Mouse (Mus musculus) liver, embryonic 14.5 days (tissue): ENCODE measurements around the gene Plcd3. TPM values are rescaled to one million over a fixed set of nuclear protein-coding genes. Genes with fewer than 3 reads are reported as not detected.

ENCODE experiments used
- ATAC-seq: fragments of 200-750 bp; cut with Nextera tagmentation; 2 replicates; pipeline ENCODE4 v1.8.0; 2017; ENCODE audit warnings: moderate number of reproducible peaks, mild to moderate bottlenecking, moderate library complexity; ENCODE audit not compliant: insufficient read depth
- DNase-seq, 3 experiments: peaks; one replicate each; pipeline ENCODE4 v3.0.0-alpha.2; 2012 to 2013; ENCODE audit warnings: low read depth in 3 of 3, low spot score in 3 of 3
- H3K27ac ChIP-seq: fragments of 300-500 bp; sonication (generic); 2 replicates; pipeline ENCODE4 v1.5.1; 2014; ENCODE audit warnings: moderate library complexity, mild to moderate bottlenecking, control low read depth, inconsistent platforms
- H3K27me3 ChIP-seq: fragments of 300-500 bp; sonication (generic); 2 replicates; pipeline ENCODE4 v1.6.1; 2014; ENCODE audit warnings: mild to moderate bottlenecking, low read length, moderate library complexity; ENCODE audit not compliant: control insufficient read depth, insufficient read depth
- H3K36me3 ChIP-seq: fragments of 300-500 bp; sonication (generic); replicated peaks from 2 replicates; pipeline ENCODE4 v1.6.1; 2014; ENCODE audit warnings: low read depth; ENCODE audit not compliant: control insufficient read depth, insufficient read depth
- H3K4me1 ChIP-seq, 2 experiments: fragments of 200-500 bp in 1 of 2; fragments of 300-500 bp in 1 of 2; sonication (generic) in 1 of 2; replicated peaks; 2 replicates each; pipeline ENCODE4 v1.6.1; 2012 to 2014; ENCODE audit warnings: antibody characterized with exemption in 1 of 2, inconsistent platforms in 1 of 2, low read length in 1 of 2; ENCODE audit not compliant: control insufficient read depth in 2 of 2, insufficient read depth in 2 of 2
- H3K4me2 ChIP-seq: fragments of 300-500 bp; sonication (generic); 2 replicates; pipeline ENCODE4 v1.6.1; 2014; ENCODE audit warnings: low read depth, mild to moderate bottlenecking, control low read depth, moderate library complexity
- H3K4me3 ChIP-seq, 2 experiments: fragments of 200-500 bp in 1 of 2; fragments of 300-500 bp in 1 of 2; sonication (generic) in 1 of 2; 2 replicates each; pipeline ENCODE4 v1.5.1; 2012 to 2014; ENCODE audit warnings: low read depth in 2 of 2, low read length in 2 of 2, mild to moderate bottlenecking in 2 of 2, control low read depth in 1 of 2, inconsistent platforms in 1 of 2, moderate library complexity in 1 of 2; ENCODE audit not compliant: insufficient read depth in 1 of 2
- H3K9ac ChIP-seq: fragments of 300-500 bp; sonication (generic); replicated peaks from 2 replicates; pipeline ENCODE4 v1.6.1; 2014; ENCODE audit warnings: mild to moderate bottlenecking, control low read depth, moderate library complexity
- H3K9me3 ChIP-seq: fragments of 300-500 bp; sonication (generic); 2 replicates; pipeline ENCODE4 v1.6.1; 2016; ENCODE audit warnings: low read length, mixed read lengths; ENCODE audit not compliant: control insufficient read depth
- CTCF ChIP-seq: IDR thresholded peaks from 2 replicates; pipeline ENCODE4 v1.5.1; 2016; ENCODE audit warnings: antibody characterized with exemption, low read depth, control low read depth
- EP300 ChIP-seq: IDR thresholded peaks from 2 replicates; pipeline ENCODE4 v1.6.1; 2016; ENCODE audit warnings: antibody characterized with exemption, low read depth
- WGBS: fragments of 180-500 bp; shearing (Covaris S2); extraction: QIAGEN DNeasy Blood & Tissue Kit; methylation state at CpG from one replicate; pipeline ENCODE4 v1.1.7; 2014; ENCODE audit not compliant: insufficient replicate concordance; 5-methylcytosine and 5-hydroxymethylcytosine counted together
- polyA plus RNA-seq, 2 experiments: library from polyadenylated mRNA; depleted of rRNA in 1 of 2; stranded (reverse) in 1 of 2; unstranded in 1 of 2; fragments of >200 nt; fragmentation: Nextera tagmentation in 1 of 2; extraction: Ambion mirVana in 1 of 2; gene quantifications; 2 replicates each; pipeline versions ENCODE4 v1.2.1 to v1.2.3; 2012 to 2014

Gene Plcd3
- polyA plus RNA-seq, 2 experiments = 0.29 to 0.31 TPM

DNA sequence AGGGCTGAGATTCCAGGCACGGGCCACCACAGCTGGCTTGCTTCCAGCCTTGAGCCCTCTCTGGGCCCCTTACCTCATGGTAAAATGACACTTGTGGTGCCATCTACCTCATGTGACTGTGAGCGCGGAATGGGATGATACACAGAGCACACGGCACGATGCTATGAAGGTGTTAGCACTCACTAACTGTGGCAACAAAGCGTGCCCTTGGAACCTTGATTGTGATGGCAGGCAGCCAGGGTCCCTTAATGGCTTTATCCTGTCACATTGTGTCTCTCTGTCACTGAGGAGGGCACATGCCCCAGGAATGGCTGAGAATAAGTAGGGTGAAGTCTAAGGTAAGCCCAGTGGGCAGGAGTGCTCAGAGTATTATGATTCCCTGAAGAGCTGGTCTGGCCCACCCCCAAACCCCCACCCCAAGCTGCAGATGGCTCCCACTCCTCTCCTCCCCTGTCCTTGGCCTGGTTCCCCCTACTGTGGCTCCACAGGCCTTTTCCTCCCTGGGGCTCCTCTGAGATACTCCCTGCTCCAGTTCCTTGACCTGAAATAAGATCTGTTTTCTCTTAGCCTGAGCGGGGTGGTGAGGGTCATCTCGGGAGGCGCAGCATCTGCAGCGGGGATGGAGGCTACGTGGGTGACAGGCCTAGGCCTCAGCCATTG lies 2.8 kb downstream of the Plcd3 start:
- no peak overlapping the region for H3K4me2 ChIP-seq
- H3K4me3 ChIP-seq = no peak overlapping the region
- no peak overlapping the region for H3K9ac ChIP-seq
- peaks cover 6 to 10% of the 10 kb centered on the region in 2 experiments for H3K4me1 ChIP-seq
- WGBS = 79% methylated on average over 11 of the region's 11 CpGs
- no peaks in the 10 kb centered on the region for H3K36me3 ChIP-seq
- DNase-seq (no peak), ATAC-seq (no peak)
- H3K27ac ChIP-seq = no peak overlapping the region
- H3K27me3 ChIP-seq = peaks cover 25% of the 10 kb centered on the region
- TF ChIP-seq CTCF = no peak
- no peaks in the 10 kb centered on the region for H3K9me3 ChIP-seq

DNA sequence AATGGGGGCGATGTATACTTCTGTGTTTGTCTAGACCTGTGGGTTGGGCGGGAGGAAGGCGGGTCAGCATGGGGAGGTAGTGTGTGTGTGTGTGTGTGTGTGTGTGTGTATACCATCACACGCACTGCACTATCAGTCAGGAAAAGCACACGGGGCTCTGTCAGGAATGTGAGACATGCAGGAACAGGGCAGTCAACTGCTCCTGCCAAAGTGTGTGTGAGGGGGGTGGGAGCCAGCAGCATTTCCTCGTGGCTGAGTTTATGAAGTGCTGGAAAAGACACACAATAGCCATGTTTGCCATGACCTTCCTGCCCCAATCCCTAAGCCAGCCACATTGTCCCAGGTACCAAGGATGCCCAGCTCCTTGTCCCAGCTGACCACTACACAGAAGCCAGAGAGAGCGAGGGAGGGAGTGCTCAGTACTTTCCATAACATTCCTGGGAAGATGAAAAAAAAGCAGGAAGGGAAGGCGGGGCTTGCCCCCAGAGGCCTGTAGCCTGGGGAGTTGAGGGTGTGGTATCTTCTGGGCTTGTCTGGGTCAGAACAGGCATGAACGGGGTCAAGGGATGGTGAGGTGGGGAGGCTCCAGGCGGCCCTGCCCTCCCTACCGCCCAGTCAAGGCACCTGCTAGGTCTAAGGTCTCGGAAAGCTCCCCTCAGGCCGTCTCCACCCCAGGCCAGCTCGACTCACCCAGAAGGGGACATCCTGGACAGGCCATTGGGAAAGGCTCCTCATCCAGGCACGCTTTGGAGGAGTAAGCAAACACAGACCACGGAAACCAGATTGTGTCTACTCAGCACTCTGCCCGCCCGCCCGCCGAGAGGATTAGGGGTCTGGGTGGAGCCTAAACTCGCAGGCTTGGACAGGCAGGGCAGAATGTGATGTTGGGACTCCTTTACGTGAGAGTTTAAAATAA lies 4.2 kb downstream of the Plcd3 start:
- no peak overlapping the region for H3K9ac ChIP-seq
- no peak overlapping the region for H3K27ac ChIP-seq
- peaks cover 25% of the 10 kb centered on the region for H3K27me3 ChIP-seq
- no peak overlapping the region for H3K4me3 ChIP-seq
- H3K4me2 ChIP-seq = no peak overlapping the region
- H3K36me3 ChIP-seq = no peaks in the 10 kb centered on the region
- no peaks in the 10 kb centered on the region for H3K9me3 ChIP-seq
- no peak for DNase-seq
- no peak for TF ChIP-seq CTCF
- TF ChIP-seq EP300 = no peak
- WGBS = 32% methylated on average over 22 of the region's 22 CpGs
- H3K4me1 ChIP-seq = peaks cover 2 to 5% of the 10 kb centered on the region in 2 experiments
- no peak for ATAC-seq

DNA sequence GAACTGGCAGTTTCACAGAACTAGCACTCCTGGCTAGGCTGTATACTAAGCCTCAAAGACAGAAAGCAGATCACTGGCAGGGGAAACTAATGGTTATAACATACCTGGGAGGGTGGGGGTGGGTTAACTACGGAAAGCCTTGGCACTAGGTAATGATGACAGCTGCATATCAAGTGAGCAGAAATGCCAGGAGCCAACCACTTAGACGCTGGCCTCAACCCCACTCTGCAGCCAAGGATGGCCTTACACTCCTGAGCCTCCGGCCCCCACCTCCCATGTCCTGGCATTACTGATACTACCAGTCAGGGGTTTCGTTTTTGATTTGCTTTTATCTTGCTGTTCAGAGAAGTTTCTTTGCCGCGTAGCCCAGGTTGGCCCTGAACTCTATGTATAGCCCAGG lies 5.7 kb downstream of the Plcd3 start:
- no peak for ATAC-seq
- 71% methylated on average over 6 of the region's 6 CpGs for WGBS

DNA sequence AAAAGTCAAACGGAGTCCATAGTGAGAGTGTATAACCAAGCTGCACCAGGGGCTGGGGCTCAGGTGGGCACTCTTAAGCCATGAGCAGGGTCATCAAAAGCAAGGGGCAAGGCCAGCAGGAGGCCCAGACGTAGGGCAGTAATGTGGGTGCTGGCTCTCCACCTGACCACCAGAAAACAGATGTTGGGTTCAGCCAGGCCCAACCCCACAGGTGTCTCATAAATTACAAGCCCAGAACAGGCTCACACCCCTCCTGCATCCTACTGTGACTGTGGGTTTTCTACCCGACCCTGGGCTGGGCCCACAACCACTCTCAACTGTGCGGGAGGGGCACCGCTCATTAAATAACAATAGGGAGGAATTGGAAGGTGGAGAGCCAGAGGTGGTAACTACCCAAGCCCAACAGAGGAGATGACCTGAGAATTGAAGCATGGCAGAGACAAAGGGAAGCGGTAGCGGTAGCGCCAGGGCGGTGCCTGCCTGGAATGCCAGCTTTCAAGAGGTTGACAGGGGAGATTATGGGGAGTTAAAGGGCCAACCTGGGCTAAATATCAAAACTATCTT lies 6.3 kb downstream of the Plcd3 start:
- TF ChIP-seq EP300 (no peak), CTCF (no peak)
- no peak overlapping the region for H3K4me2 ChIP-seq
- ATAC-seq = no peak
- no peaks in the 10 kb centered on the region for H3K4me1 ChIP-seq
- H3K9ac ChIP-seq = no peak overlapping the region
- H3K27ac ChIP-seq = no peak overlapping the region
- no peak for DNase-seq
- WGBS = 65% methylated on average over 9 of the region's 9 CpGs
- no peaks in the 10 kb centered on the region for H3K36me3 ChIP-seq
- no peaks in the 10 kb centered on the region for H3K9me3 ChIP-seq
- peaks cover 6% of the 10 kb centered on the region for H3K27me3 ChIP-seq
- H3K4me3 ChIP-seq = no peak overlapping the region

More for the DNA sequence above, 5.7 kb downstream of the Plcd3 start:
- Histone ChIP-seq H3K4me3 (no peak overlapping the region), H3K4me2 (no peak overlapping the region), H3K27me3 (peaks cover 12% of the 10 kb centered on the region), H3K4me1 (no peaks in the 10 kb centered on the region), H3K27ac (no peak overlapping the region), H3K9me3 (no peaks in the 10 kb centered on the region), H3K9ac (no peak overlapping the region), H3K36me3 (no peaks in the 10 kb centered on the region)
- no peak for DNase-seq
- TF ChIP-seq CTCF (no peak), EP300 (no peak)
